Mouse (Mus musculus): ENCODE results near the gene Cherp. TPM values are rescaled to one million over a fixed set of nuclear protein-coding genes. Genes with fewer than 3 reads are reported as not detected.

Gene Cherp
- polyA plus RNA-seq, 1 experiment from 2014 or later, result 59.1 TPM

GRCm38 (mm10) chr8:72496217-72496616 lies 21.2 kb upstream of the Cherp start:
- no peak overlapping the region for H3K27ac ChIP-seq
- no peak for ATAC-seq (replicated peaks)
- peaks cover 3% of the 10 kb centered on the region; the same call in 1 of the 2 replicates for H3K36me3 ChIP-seq (replicated peaks)
- H3K9me3 ChIP-seq, result no peaks in the 10 kb centered on the region
- peaks cover 24% of the 10 kb centered on the region for H3K4me1 ChIP-seq
- no peak overlapping the region for H3K4me2 ChIP-seq
- H3K9ac ChIP-seq, result no peak overlapping the region
- no peaks in the 10 kb centered on the region for H3K27me3 ChIP-seq (replicated peaks)
- H3K4me3 ChIP-seq, result no peak overlapping the region
- 90% methylated on average over 19 of the region's 19 CpGs for WGBS

GRCm38 (mm10) chr8:72495411-72496111 lies 20.5 kb upstream of the Cherp start:
- H3K9ac ChIP-seq, result no peak overlapping the region
- peaks cover 3% of the 10 kb centered on the region; the same call in 1 of the 2 replicates for H3K36me3 ChIP-seq (replicated peaks)
- WGBS, result 88% methylated on average over 23 of the region's 23 CpGs
- H3K27ac ChIP-seq, result no peak overlapping the region
- H3K4me3 ChIP-seq, result no peak overlapping the region
- H3K4me2 ChIP-seq, result no peak overlapping the region
- H3K4me1 ChIP-seq, result peaks cover 30% of the 10 kb centered on the region
- no peaks in the 10 kb centered on the region for H3K9me3 ChIP-seq
- no peak for ATAC-seq (replicated peaks)
- no peaks in the 10 kb centered on the region for H3K27me3 ChIP-seq (replicated peaks)

GRCm38 (mm10) chr8:72493381-72493780 lies 18.4 kb upstream of the Cherp start:
- Histone ChIP-seq H3K4me2 (peak overlapping the region; percentile 65), H3K27me3 (replicated peaks) (no peaks in the 10 kb centered on the region), H3K9me3 (no peaks in the 10 kb centered on the region), H3K9ac (peak overlapping the region; percentile 47), H3K4me1 (peaks cover 35% of the 10 kb centered on the region), H3K4me3 (peak overlapping the region; percentile 60), H3K36me3 (replicated peaks) (peaks cover 3% of the 10 kb centered on the region; the same call in 1 of the 2 replicates), H3K27ac (peak overlapping the region; percentile 81)
- ATAC-seq (replicated peaks), result no peak
- WGBS, result 12% methylated on average over 8 of the region's 8 CpGs

- peak overlapping the region; percentile 66 for H3K9ac ChIP-seq
- no peaks in the 10 kb centered on the region for H3K9me3 ChIP-seq
- H3K27me3 ChIP-seq (replicated peaks), result no peaks in the 10 kb centered on the region
- H3K4me1 ChIP-seq, result peaks cover 35% of the 10 kb centered on the region
- peaks cover 3% of the 10 kb centered on the region; the same call in 1 of the 2 replicates for H3K36me3 ChIP-seq (replicated peaks)
- peak overlapping the region; percentile 60 for H3K4me3 ChIP-seq
- under 1% methylated on average over 56 of the region's 56 CpGs for WGBS
- peak overlapping the region; percentile 81 for H3K27ac ChIP-seq
- peak overlapping the region; percentile 84 for H3K4me2 ChIP-seq
- ATAC-seq (replicated peaks), result peak; percentile 98
Measured at GRCm38 (mm10) chr8:72492622-72493081, 17.6 kb upstream of the Cherp start.

- WGBS, result under 1% methylated on average over 97 of the region's 98 CpGs
- Histone ChIP-seq H3K36me3 (replicated peaks) (peaks cover 3% of the 10 kb centered on the region; the same call in 1 of the 2 replicates), H3K4me2 (peak within 1 kb of the TSS; percentile 84)
Measured at GRCm38 (mm10) chr8:72491680-72492621, 16.9 kb upstream of the Cherp start, which contains the start of gene Slc35e1. Slc35e1 (minus strand) TSS chr8:72492614.

GRCm38 (mm10) chr8:72491017-72491416 lies 16.0 kb upstream of the Cherp start:
- no peak overlapping the region for H3K27ac ChIP-seq
- no peak overlapping the region for H3K9ac ChIP-seq
- peaks cover 3% of the 10 kb centered on the region; the same call in 1 of the 2 replicates for H3K36me3 ChIP-seq (replicated peaks)
- no peaks in the 10 kb centered on the region for H3K27me3 ChIP-seq (replicated peaks)
- no peak for ATAC-seq (replicated peaks)
- 87% methylated on average over 2 of the region's 2 CpGs for WGBS
- no peaks in the 10 kb centered on the region for H3K9me3 ChIP-seq
- H3K4me1 ChIP-seq, result peaks cover 35% of the 10 kb centered on the region
- peak overlapping the region; percentile 84 for H3K4me2 ChIP-seq
- H3K4me3 ChIP-seq, result peak overlapping the region; percentile 60

More at GRCm38 (mm10) chr8:72491680-72492621, 16.9 kb upstream of the Cherp start, which contains the start of gene Slc35e1:
- Histone ChIP-seq H3K9ac (peak within 1 kb of the TSS; percentile 66), H3K4me1 (peaks cover 35% of the 10 kb centered on the region), H3K27me3 (replicated peaks) (no peaks in the 10 kb centered on the region), H3K9me3 (no peaks in the 10 kb centered on the region), H3K27ac (peak within 1 kb of the TSS; percentile 81), H3K4me3 (peak within 1 kb of the TSS; percentile 60)
- ATAC-seq (replicated peaks), result peak; percentile 79

- H3K36me3 ChIP-seq (replicated peaks), result peaks cover 10% of the 10 kb centered on the region; the same call in 1 of the 2 replicates
Measured at GRCm38 (mm10) chr8:72487014-72487413, 12.0 kb upstream of the Cherp start.

GRCm38 (mm10) chr8:72485456-72486199 lies 10.6 kb upstream of the Cherp start:
- peaks cover 12% of the 10 kb centered on the region; the same call in 1 of the 2 replicates for H3K36me3 ChIP-seq (replicated peaks)
- WGBS, result 93% methylated on average over 6 of the region's 6 CpGs
- H3K9me3 ChIP-seq, result no peaks in the 10 kb centered on the region
- no peak overlapping the region for H3K9ac ChIP-seq
- ATAC-seq (replicated peaks), result no peak
- H3K4me2 ChIP-seq, result no peak overlapping the region
- no peak overlapping the region for H3K4me3 ChIP-seq
- peaks cover 5% of the 10 kb centered on the region for H3K4me1 ChIP-seq
- H3K27ac ChIP-seq, result no peak overlapping the region
- H3K27me3 ChIP-seq (replicated peaks), result no peaks in the 10 kb centered on the region

More at GRCm38 (mm10) chr8:72487014-72487413, 12.0 kb upstream of the Cherp start:
- Histone ChIP-seq H3K27ac (no peak overlapping the region), H3K9me3 (no peaks in the 10 kb centered on the region), H3K9ac (no peak overlapping the region), H3K4me3 (no peak overlapping the region), H3K4me2 (no peak overlapping the region), H3K27me3 (replicated peaks) (no peaks in the 10 kb centered on the region), H3K4me1 (peaks cover 19% of the 10 kb centered on the region)
- ATAC-seq (replicated peaks), result no peak

- Histone ChIP-seq H3K4me1 (peaks cover 14% of the 10 kb centered on the region), H3K9me3 (no peaks in the 10 kb centered on the region), H3K27me3 (replicated peaks) (no peaks in the 10 kb centered on the region), H3K36me3 (replicated peaks) (peaks cover 65% of the 10 kb centered on the region), H3K4me3 (no peak overlapping the region), H3K4me2 (no peak overlapping the region), H3K9ac (no peak overlapping the region), H3K27ac (no peak overlapping the region)
- WGBS, result 98% methylated on average over 7 of the region's 7 CpGs
- no peak for ATAC-seq (replicated peaks)
Measured at GRCm38 (mm10) chr8:72470684-72471083, 4.3 kb downstream of the Cherp start.

GRCm38 (mm10) chr8:72469984-72470383 lies 5.0 kb downstream of the Cherp start:
- no peaks in the 10 kb centered on the region for H3K9me3 ChIP-seq
- H3K4me2 ChIP-seq, result no peak overlapping the region
- no peak for ATAC-seq (replicated peaks)
- H3K9ac ChIP-seq, result no peak overlapping the region
- peaks cover 72% of the 10 kb centered on the region for H3K36me3 ChIP-seq (replicated peaks)
- H3K27me3 ChIP-seq (replicated peaks), result no peaks in the 10 kb centered on the region
- H3K27ac ChIP-seq, result no peak overlapping the region
- H3K4me1 ChIP-seq, result peaks cover 13% of the 10 kb centered on the region
- WGBS, result 92% methylated on average over 8 of the region's 8 CpGs
- H3K4me3 ChIP-seq, result no peak overlapping the region

GRCm38 (mm10) chr8:72469243-72469642 lies 5.8 kb downstream of the Cherp start:
- Histone ChIP-seq H3K4me2 (no peak overlapping the region), H3K4me3 (no peak overlapping the region), H3K27me3 (replicated peaks) (no peaks in the 10 kb centered on the region), H3K36me3 (replicated peaks) (peaks cover 77% of the 10 kb centered on the region), H3K9me3 (no peaks in the 10 kb centered on the region), H3K27ac (no peak overlapping the region), H3K9ac (no peak overlapping the region), H3K4me1 (peaks cover 11% of the 10 kb centered on the region)
- no peak for ATAC-seq (replicated peaks)
- 98% methylated on average over 2 of the region's 2 CpGs for WGBS

Data from midbrain, embryonic 15.5 days (tissue).